Mouse (Mus musculus) cerebellum, adult (tissue): Measurements from ENCODE around the gene Pde10a.

Source experiments
- ATAC-seq: cut with Nextera tagmentation; 2 replicates; pipeline ENCODE4 v1.9.2; 2017; ENCODE audit warnings: mild to moderate bottlenecking, moderate library complexity, mixed read lengths; ENCODE audit not compliant: insufficient number of reproducible peaks, low FRiP score, low TSS enrichment

Pde10a gene

GRCm38 (mm10) chr17:8525225-8525721 lies at the start of gene Pde10a:
Gene Pde10a, plus strand, starts transcription at chr17:8525372.
- ATAC-seq, result no peak

- ATAC-seq, result no peak
These were observed 46.6 kb upstream of the Pde10a start for GRCm38 (mm10) chr17:8478554-8478953.

GRCm38 (mm10) chr17:8479493-8480128 lies 45.6 kb upstream of the Pde10a start:
- no peak for ATAC-seq

GRCm38 (mm10) chr17:8481797-8482196 lies 43.4 kb upstream of the Pde10a start:
- ATAC-seq, result no peak

- no peak for ATAC-seq
These were observed 42.3 kb upstream of the Pde10a start for GRCm38 (mm10) chr17:8482876-8483275.

GRCm38 (mm10) chr17:8484246-8484645 lies 40.9 kb upstream of the Pde10a start:
- ATAC-seq, result no peak

GRCm38 (mm10) chr17:8485146-8485545 lies 40.0 kb upstream of the Pde10a start:
- ATAC-seq, result no peak

GRCm38 (mm10) chr17:8487824-8488223 lies 37.3 kb upstream of the Pde10a start:
- peak; percentile 66; the same call in 1 of the 2 replicates for ATAC-seq

- ATAC-seq, result no peak
These were observed 34.2 kb upstream of the Pde10a start for GRCm38 (mm10) chr17:8490971-8491370.

GRCm38 (mm10) chr17:8493461-8493860 lies 31.7 kb upstream of the Pde10a start:
- no peak for ATAC-seq

- ATAC-seq, result no peak
These were observed 27.0 kb upstream of the Pde10a start for GRCm38 (mm10) chr17:8498151-8498550.

GRCm38 (mm10) chr17:8498655-8499054 lies 26.5 kb upstream of the Pde10a start:
- ATAC-seq, result no peak

GRCm38 (mm10) chr17:8499564-8500117 lies 25.5 kb upstream of the Pde10a start:
- no peak for ATAC-seq

GRCm38 (mm10) chr17:8504381-8504780 lies 20.8 kb upstream of the Pde10a start:
- ATAC-seq, result no peak

- ATAC-seq, result peak; percentile 83
These were observed 19.3 kb upstream of the Pde10a start for GRCm38 (mm10) chr17:8505669-8506426.

GRCm38 (mm10) chr17:8506726-8507125 lies 18.4 kb upstream of the Pde10a start:
- ATAC-seq, result no peak

- ATAC-seq, result no peak
These were observed 17.5 kb upstream of the Pde10a start for GRCm38 (mm10) chr17:8507654-8508053.

GRCm38 (mm10) chr17:8508305-8509141 lies 16.6 kb upstream of the Pde10a start:
- 0 out of 2 replicates have a peak, but pooled peaks have one; percentile 34 for ATAC-seq

GRCm38 (mm10) chr17:8516006-8516405 lies 9.2 kb upstream of the Pde10a start:
- ATAC-seq, result no peak

- ATAC-seq, result no peak
These were observed 1.2 kb upstream of the Pde10a start for GRCm38 (mm10) chr17:8523986-8524385.
